Mouse (Mus musculus) MEL (cell line): ENCODE measurements around the gene Map2k4. TPM values are rescaled to one million over a fixed set of nuclear protein-coding genes. Genes with fewer than 3 reads are reported as not detected.
A peak's percentile ranks its signal among the peaks of the same experiment; 100 is the strongest.

ENCODE experiments used
- DNase-seq: peaks from one replicate; pipeline ENCODE4 v3.0.0; 2011; ENCODE audit warnings: low read depth, low spot score
- H3K27ac ChIP-seq: 2 replicates; pipeline ENCODE4 v1.5.1; 2012; ENCODE audit warnings: low read depth, mild to moderate bottlenecking, control low read depth, low read length, moderate library complexity; ENCODE audit not compliant: control insufficient read depth
- H3K27me3 ChIP-seq, 2 experiments: fragments of 150-350 bp in 1 of 2; sonication (generic) in 1 of 2; 2 replicates each; pipeline ENCODE4 v1.6.1; 2012; ENCODE audit warnings: low read length in 2 of 2, mild to moderate bottlenecking in 2 of 2, improper control_type of control experiment in 1 of 2, moderate library complexity in 1 of 2; ENCODE audit not compliant: insufficient read depth in 2 of 2, control insufficient read depth in 1 of 2
- H3K36me3 ChIP-seq, 2 experiments: 2 replicates each; pipeline ENCODE4 v1.6.1; 2012 to 2014; ENCODE audit warnings: low read length in 2 of 2, improper control_type of control experiment in 1 of 2, inconsistent platforms in 1 of 2, mild to moderate bottlenecking in 1 of 2; ENCODE audit not compliant: insufficient read depth in 2 of 2, control insufficient read depth in 1 of 2
- H3K4me1 ChIP-seq, 2 experiments: fragments of 150-350 bp in 1 of 2; sonication (generic) in 1 of 2; 2 replicates each; pipeline ENCODE4 v1.6.1; 2012; ENCODE audit warnings: low read length in 2 of 2, improper control_type of control experiment in 1 of 2, mild to moderate bottlenecking in 1 of 2; ENCODE audit not compliant: insufficient read depth in 2 of 2, control insufficient read depth in 1 of 2
- H3K4me3 ChIP-seq, 2 experiments: fragments of 150-350 bp in 1 of 2; sonication (generic) in 1 of 2; 2 replicates each; pipeline ENCODE4 v1.5.1; 2012; ENCODE audit warnings: low read depth in 2 of 2, low read length in 2 of 2, mild to moderate bottlenecking in 2 of 2, moderate library complexity in 2 of 2, control low read depth in 1 of 2, improper control_type of control experiment in 1 of 2; ENCODE audit not compliant: control insufficient read depth in 1 of 2, insufficient read depth in 1 of 2
- H3K79me2 ChIP-seq: 2 replicates; pipeline ENCODE4 v1.6.1; 2012; ENCODE audit warnings: mild to moderate bottlenecking, low read length, moderate library complexity; ENCODE audit not compliant: control insufficient read depth, poor library complexity, insufficient read depth
- H3K9ac ChIP-seq: 2 replicates; pipeline ENCODE4 v1.6.1; 2012; ENCODE audit warnings: low read depth, mild to moderate bottlenecking, control low read depth, low read length, moderate library complexity; ENCODE audit not compliant: control insufficient read depth, poor library complexity, severe bottlenecking
- H3K9me3 ChIP-seq: fragments of 150-350 bp; sonication (generic); replicated peaks from 2 replicates; pipeline ENCODE4 v1.6.1; 2012; ENCODE audit warnings: mild to moderate bottlenecking, low read length, improper control_type of control experiment, moderate library complexity; ENCODE audit not compliant: insufficient read depth
- BHLHE40 ChIP-seq: IDR thresholded peaks from 2 replicates; pipeline ENCODE4 v1.6.1; 2012; ENCODE audit warnings: low read depth, mild to moderate bottlenecking, inconsistent platforms, low read length, improper control_type of control experiment, borderline replicate concordance
- CHD1 ChIP-seq: IDR thresholded peaks from 2 replicates; pipeline ENCODE4 v1.6.1; 2012; ENCODE audit warnings: low read depth, mild to moderate bottlenecking, inconsistent platforms, low read length, improper control_type of control experiment
- CTCF ChIP-seq, 3 experiments: IDR thresholded peaks in 2 of 3; conservative IDR thresholded peaks in 1 of 3; 2 replicates each; pipeline ENCODE4 v1.5.1; 2011 to 2012; ENCODE audit warnings: low read length in 3 of 3, low read depth in 2 of 3, mild to moderate bottlenecking in 2 of 3, improper control_type of control experiment in 1 of 3, inconsistent platforms in 1 of 3, mixed read lengths in 1 of 3, moderate library complexity in 1 of 3; ENCODE audit not compliant: control insufficient read depth in 1 of 3, insufficient read depth in 1 of 3, poor library complexity in 1 of 3, severe bottlenecking in 1 of 3
- ELF1 ChIP-seq: IDR thresholded peaks from 2 replicates; pipeline ENCODE4 v1.6.1; 2014; ENCODE audit warnings: low read depth, mild to moderate bottlenecking, inconsistent platforms, low read length, improper control_type of control experiment, moderate library complexity
- EP300 ChIP-seq, 2 experiments: IDR thresholded peaks; 2 replicates each; pipeline ENCODE4 v1.6.1; 2011; ENCODE audit warnings: improper control_type of control experiment in 2 of 2, low read length in 2 of 2, low read depth in 1 of 2, mild to moderate bottlenecking in 1 of 2
- ETS1 ChIP-seq: IDR thresholded peaks from 2 replicates; pipeline ENCODE4 v1.6.1; 2012; ENCODE audit warnings: low read depth, mild to moderate bottlenecking, inconsistent platforms, low read length, improper control_type of control experiment, moderate library complexity
- GATA1 ChIP-seq: IDR thresholded peaks from 2 replicates; pipeline ENCODE4 v1.6.1; 2011; ENCODE audit warnings: low read depth, low read length, improper control_type of control experiment
- HCFC1 ChIP-seq: IDR thresholded peaks from 2 replicates; pipeline ENCODE4 v1.6.1; 2012; ENCODE audit warnings: low read depth, mild to moderate bottlenecking, inconsistent platforms, low read length, improper control_type of control experiment, moderate library complexity
- KAT2A ChIP-seq: conservative IDR thresholded peaks from 2 replicates; pipeline ENCODE4 v1.6.1; 2012; ENCODE audit warnings: low read depth, low read length, improper control_type of control experiment, inconsistent platforms
- MAX ChIP-seq: IDR thresholded peaks from 2 replicates; pipeline ENCODE4 v1.6.1; 2011; ENCODE audit warnings: low read length, improper control_type of control experiment
- MAZ ChIP-seq: IDR thresholded peaks from 2 replicates; pipeline ENCODE4 v1.6.1; 2012; ENCODE audit warnings: low read depth, mild to moderate bottlenecking, inconsistent platforms, low read length, improper control_type of control experiment
- MEF2A ChIP-seq: IDR thresholded peaks from 2 replicates; pipeline ENCODE4 v1.6.1; 2014; ENCODE audit warnings: low read depth, mild to moderate bottlenecking, inconsistent platforms, low read length, improper control_type of control experiment; ENCODE audit not compliant: poor library complexity, insufficient replicate concordance, severe bottlenecking; ENCODE audit errors: extremely low read depth
- MYB ChIP-seq: IDR thresholded peaks from 2 replicates; pipeline ENCODE4 v1.6.1; 2011; ENCODE audit warnings: mild to moderate bottlenecking, low read depth, low read length, improper control_type of control experiment
- MYC ChIP-seq: IDR thresholded peaks from 2 replicates; pipeline ENCODE4 v1.6.1; 2011; ENCODE audit warnings: low read depth, mild to moderate bottlenecking, low read length, improper control_type of control experiment, moderate library complexity
- NELFE ChIP-seq: IDR thresholded peaks from 2 replicates; pipeline ENCODE4 v1.6.1; 2011; ENCODE audit warnings: low read depth, low read length, improper control_type of control experiment
- NRF1 ChIP-seq: IDR thresholded peaks from 2 replicates; pipeline ENCODE4 v1.6.1; 2014; ENCODE audit warnings: low read depth, mild to moderate bottlenecking, inconsistent platforms, low read length, improper control_type of control experiment, moderate library complexity; ENCODE audit not compliant: poor library complexity, insufficient read depth, severe bottlenecking
- POLR2A ChIP-seq, 2 experiments: IDR thresholded peaks; 2 replicates each; pipeline ENCODE4 v1.6.1; 2011 to 2012; ENCODE audit warnings: low read length in 2 of 2, mild to moderate bottlenecking in 2 of 2, control low read depth in 1 of 2, improper control_type of control experiment in 1 of 2, low read depth in 1 of 2, moderate library complexity in 1 of 2; ENCODE audit not compliant: control insufficient read depth in 1 of 2, insufficient read depth in 1 of 2, poor library complexity in 1 of 2
- RAD21 ChIP-seq: IDR thresholded peaks from 2 replicates; pipeline ENCODE4 v1.6.1; 2011; ENCODE audit warnings: mild to moderate bottlenecking, low read depth, low read length, improper control_type of control experiment
- RCOR1 ChIP-seq: IDR thresholded peaks from 2 replicates; pipeline ENCODE4 v1.6.1; 2012; ENCODE audit warnings: low read depth, mild to moderate bottlenecking, inconsistent platforms, low read length, improper control_type of control experiment
- SIN3A ChIP-seq: IDR thresholded peaks from 2 replicates; pipeline ENCODE4 v1.6.1; 2012; ENCODE audit warnings: low read length, improper control_type of control experiment, inconsistent platforms
- SMC3 ChIP-seq: IDR thresholded peaks from 2 replicates; pipeline ENCODE4 v1.6.1; 2011; ENCODE audit warnings: low read depth, low read length, improper control_type of control experiment
- TAL1 ChIP-seq: IDR thresholded peaks from 2 replicates; pipeline ENCODE4 v1.6.1; 2012; ENCODE audit warnings: mild to moderate bottlenecking, inconsistent platforms, low read length, moderate library complexity, mixed read lengths
- USF1 ChIP-seq: IDR thresholded peaks from 2 replicates; pipeline ENCODE4 v1.6.1; 2014; ENCODE audit warnings: low read depth, mild to moderate bottlenecking, inconsistent platforms, low read length, improper control_type of control experiment, moderate library complexity
- ZKSCAN1 ChIP-seq: IDR thresholded peaks from 2 replicates; pipeline ENCODE4 v1.6.1; 2012; ENCODE audit warnings: low read depth, mild to moderate bottlenecking, inconsistent platforms, low read length, improper control_type of control experiment, moderate library complexity
- ZMIZ1 ChIP-seq: IDR thresholded peaks from 2 replicates; pipeline ENCODE4 v1.6.1; 2012; ENCODE audit warnings: low read depth, mild to moderate bottlenecking, inconsistent platforms, low read length, improper control_type of control experiment, moderate library complexity
- ZNF384 ChIP-seq: IDR thresholded peaks from 2 replicates; pipeline ENCODE4 v1.6.1; 2012; ENCODE audit warnings: low read depth, mild to moderate bottlenecking, inconsistent platforms, low read length, improper control_type of control experiment
- polyA plus RNA-seq, 2 experiments: library from polyadenylated mRNA; stranded (reverse) in 1 of 2; unstranded in 1 of 2; fragments of >175 nt in 1 of 2; fragments of >200 nt in 1 of 2; gene quantifications; 2 replicates each; pipeline versions ENCODE4 v1.2.1 to v1.2.4; 2012; ENCODE audit warnings: low replicate concordance in 2 of 2, low read depth in 1 of 2; ENCODE audit not compliant: insufficient read length in 2 of 2, insufficient read depth in 1 of 2, missing spikeins in 1 of 2
- total RNA-seq: library from RNA; depleted of rRNA; stranded (reverse); fragments of 300-350 nt; gene quantifications from 2 replicates; pipeline ENCODE4 v1.2.3, GENCODE M21; 2012

Gene Map2k4
- total and polyA plus RNA-seq, 3 experiments: 20.0 to 70.7 (median 21.8) TPM

DNA sequence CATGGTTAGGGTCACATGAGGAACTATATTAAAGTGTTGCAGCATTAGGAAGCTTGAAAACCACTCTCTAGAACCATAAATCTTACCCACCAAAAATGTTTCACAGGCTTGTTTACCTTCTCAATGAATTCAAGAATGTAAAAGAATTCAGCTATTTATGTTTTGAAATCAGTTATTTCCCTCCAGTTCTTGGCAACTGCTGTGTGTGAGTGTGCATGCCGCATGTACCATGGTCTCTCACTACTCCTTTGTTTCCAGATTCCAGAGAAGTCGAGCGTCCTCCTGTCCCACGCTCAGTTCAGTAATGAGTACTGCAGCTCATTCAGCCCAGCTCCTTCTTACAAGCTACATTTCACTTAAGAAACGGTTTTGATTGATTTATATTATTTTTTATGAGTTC lies 47.3 kb downstream of the Map2k4 start:
- H3K27ac ChIP-seq: peak overlapping the region; percentile 45; the same call in 1 of the 2 replicates
- peaks cover 0 to 39% of the 10 kb centered on the region in 2 experiments; a peak in 3 of 4 replicates for H3K36me3 ChIP-seq
- no peaks in the 10 kb centered on the region for H3K79me2 ChIP-seq
- H3K9ac ChIP-seq: no peak overlapping the region
- H3K27me3 ChIP-seq: no peaks in the 10 kb centered on the region
- no peak for DNase-seq
- H3K9me3 ChIP-seq: no peaks in the 10 kb centered on the region
- 0 out of 2 replicates have a peak, but pooled peaks have one; percentile 12 for TF ChIP-seq USF1
- TF ChIP-seq RAD21: no peak
- no peak overlapping the region for H3K4me3 ChIP-seq
- H3K4me1 ChIP-seq: peaks cover 16 to 23% of the 10 kb centered on the region in 2 experiments

DNA sequence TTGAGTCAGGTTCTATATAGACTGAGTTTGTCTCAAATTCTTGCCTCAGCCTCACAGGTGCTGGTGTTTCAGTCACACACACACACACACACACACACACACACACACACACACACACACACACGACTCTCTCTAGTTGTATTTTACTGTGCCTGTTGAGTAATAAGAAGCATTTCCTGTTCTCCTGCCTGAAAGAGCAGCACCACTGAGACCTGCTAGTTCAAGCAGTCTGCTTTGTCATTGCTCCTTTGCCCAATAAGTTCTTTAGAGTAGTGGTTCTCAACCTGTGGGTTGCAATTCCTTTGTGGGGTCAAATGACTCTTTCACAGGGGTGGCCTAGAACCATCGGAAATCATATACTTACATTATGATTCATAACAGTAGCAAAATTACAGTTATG lies 47.7 kb downstream of the Map2k4 start:
- H3K36me3 ChIP-seq: peaks cover 0 to 43% of the 10 kb centered on the region in 2 experiments; a peak in 3 of 4 replicates
- H3K79me2 ChIP-seq: no peaks in the 10 kb centered on the region
- no peaks in the 10 kb centered on the region for H3K27me3 ChIP-seq
- H3K9ac ChIP-seq: no peak overlapping the region
- peak overlapping the region; percentile 49 for H3K27ac ChIP-seq
- DNase-seq: peak; percentile 65
- H3K4me3 ChIP-seq: no peak overlapping the region
- TF ChIP-seq ETS1 (peak; percentile 29; the same call in 1 of the 2 replicates), ZKSCAN1 (no peak)
- H3K9me3 ChIP-seq: no peaks in the 10 kb centered on the region
- peaks cover 16 to 26% of the 10 kb centered on the region in 2 experiments for H3K4me1 ChIP-seq

DNA sequence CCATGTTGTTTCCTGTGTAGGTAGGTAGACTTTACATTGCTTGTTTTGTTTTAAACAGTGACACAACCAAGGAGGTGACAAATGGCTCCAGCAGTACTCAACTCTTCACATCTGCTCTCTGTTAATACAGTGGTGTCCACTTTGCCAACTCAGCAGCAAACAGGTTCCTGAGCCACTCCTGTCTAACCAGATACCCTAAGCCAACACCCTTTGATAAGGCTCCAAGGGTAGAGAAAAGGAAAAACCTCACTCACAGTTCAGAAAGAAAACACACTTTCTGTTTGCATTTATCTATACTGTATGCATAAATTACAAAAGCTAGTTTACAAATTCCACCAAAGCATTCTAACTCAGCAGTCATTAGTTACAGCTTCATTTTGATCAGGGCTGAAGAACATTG lies 48.2 kb downstream of the Map2k4 start:
- Histone ChIP-seq H3K36me3 (peaks cover 0 to 43% of the 10 kb centered on the region in 2 experiments; a peak in 3 of 4 replicates), H3K4me1 (peaks cover 16 to 26% of the 10 kb centered on the region in 2 experiments), H3K9ac (no peak overlapping the region; the same call in 1 of the 2 replicates), H3K27me3 (no peaks in the 10 kb centered on the region), H3K27ac (peak overlapping the region; percentile 49), H3K9me3 (no peaks in the 10 kb centered on the region), H3K79me2 (no peaks in the 10 kb centered on the region), H3K4me3 (peak overlapping the region in 1 of 2 experiments; percentile 14; a peak in 1 of 4 replicates)
- DNase-seq: peak; percentile 71
- TF ChIP-seq MYC (no peak), CTCF (IDR thresholded peaks at IDR 0.05 in 2 of 3, conservative IDR thresholded peaks at IDR 0.05 in 1 of 3; ENCODE audit: control insufficient read depth in 1 of 3, insufficient read depth in 1 of 3, low read depth in 2 of 3, low read length in 3 of 3, poor library complexity in 1 of 3, severe bottlenecking in 1 of 3) (no peak), ZNF384 (no peak), NELFE (no peak), NRF1 (no peak), MEF2A (no peak), SMC3 (no peak), MAZ (no peak), EP300 (IDR thresholded peaks at IDR 0.05; ENCODE audit: low read depth in 1 of 2, low read length in 2 of 2) (peak; percentile 69 to 70), POLR2A (IDR thresholded peaks at IDR 0.05; ENCODE audit: control insufficient read depth in 1 of 2, insufficient read depth in 1 of 2, low read depth in 1 of 2, low read length in 2 of 2, poor library complexity in 1 of 2) (no peak), GATA1 (peak; percentile 70; the same call in 1 of the 2 replicates), KAT2A (no peak), TAL1 (no peak), HCFC1 (no peak), MYB (no peak), ZKSCAN1 (no peak), CHD1 (no peak), ZMIZ1 (no peak), MAX (no peak), RCOR1 (peak; percentile 46; the same call in 1 of the 2 replicates), ELF1 (no peak), BHLHE40 (no peak), SIN3A (peak; percentile 60; the same call in 1 of the 2 replicates)
